Mouse (Mus musculus) thymus, adult 2 months (tissue): ENCODE data around the gene Gm3409.
"Not testable (repeated sequence)": the region's sequence is repeated elsewhere in the genome, so short reads cannot be mapped to it uniquely, and the experiment has no call there.

ENCODE experiments used
- CTCF ChIP-seq: fragments of 200-500 bp; IDR thresholded peaks from 2 replicates; pipeline ENCODE4 v1.5.1; 2012; ENCODE audit warnings: mild to moderate bottlenecking, control low read depth, low read length, moderate library complexity, borderline replicate concordance; ENCODE audit not compliant: control insufficient read depth, poor library complexity, insufficient read depth; ENCODE audit errors: extremely low read depth
- POLR2A ChIP-seq: fragments of 200-500 bp; IDR thresholded peaks from 2 replicates; pipeline ENCODE4 v1.6.1; 2012; ENCODE audit warnings: mild to moderate bottlenecking, low read length, control low read depth, moderate library complexity; ENCODE audit not compliant: control insufficient read depth, poor library complexity, insufficient read depth; ENCODE audit errors: extremely low read depth

DNA sequence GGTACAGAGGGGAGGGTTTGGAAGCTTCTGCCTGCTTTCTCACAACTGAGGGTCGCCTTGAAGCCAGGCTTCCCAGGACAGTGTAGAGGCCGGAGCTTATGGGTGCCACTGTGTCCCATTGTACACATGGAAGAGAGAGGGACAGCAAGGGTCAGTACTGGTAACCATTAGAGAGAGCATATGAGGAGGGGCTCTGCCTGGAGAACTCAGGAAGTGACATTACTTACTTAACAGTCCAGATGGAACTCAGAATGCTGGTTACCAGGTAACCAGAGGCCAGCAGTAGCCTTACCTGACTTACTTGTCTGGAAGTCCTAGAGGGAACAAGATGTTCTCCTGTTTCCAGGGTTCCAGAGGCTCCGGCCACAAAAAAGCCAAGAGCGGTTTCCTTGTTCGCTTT is 23.6 kb upstream of the Gm3409 start, which contains the start of gene Gm3402:
- not testable (repeated sequence) for TF ChIP-seq POLR2A, CTCF
